Mouse (Mus musculus) intestine, embryonic 15.5 days (tissue): ENCODE data around the gene Anapc7. TPM values are rescaled to one million over a fixed set of nuclear protein-coding genes. Genes with fewer than 3 reads are reported as not detected.
"Not testable (repeated sequence)": the region's sequence is repeated elsewhere in the genome, so short reads cannot be mapped to it uniquely, and the experiment has no call there.

Experiments used
- ATAC-seq: fragments of 200-750 bp; cut with Nextera tagmentation; 2 replicates; pipeline ENCODE4 v1.8.0; 2017; ENCODE audit warnings: moderate TSS enrichment, moderate library complexity
- H3K27ac ChIP-seq: fragments of 300-500 bp; sonication (generic); 2 replicates; pipeline ENCODE4 v1.5.1; 2015; ENCODE audit warnings: mild to moderate bottlenecking, inconsistent platforms
- H3K27me3 ChIP-seq: fragments of 300-500 bp; sonication (generic); replicated peaks from 2 replicates; pipeline ENCODE4 v1.6.1; 2015; ENCODE audit warnings: inconsistent platforms
- H3K36me3 ChIP-seq: fragments of 300-500 bp; sonication (generic); 2 replicates; pipeline ENCODE4 v1.6.1; 2015; ENCODE audit warnings: inconsistent platforms
- H3K4me1 ChIP-seq: fragments of 300-500 bp; sonication (generic); replicated peaks from 2 replicates; pipeline ENCODE4 v1.6.1; 2015; ENCODE audit warnings: inconsistent platforms
- H3K4me2 ChIP-seq: fragments of 300-500 bp; sonication (generic); replicated peaks from 2 replicates; pipeline ENCODE4 v1.6.1; 2015; ENCODE audit warnings: mild to moderate bottlenecking, inconsistent platforms
- H3K4me3 ChIP-seq: fragments of 300-500 bp; sonication (generic); replicated peaks from 2 replicates; pipeline ENCODE4 v1.5.1; 2015; ENCODE audit warnings: inconsistent platforms
- H3K9ac ChIP-seq: fragments of 300-500 bp; sonication (generic); 2 replicates; pipeline ENCODE4 v1.6.1; 2015; ENCODE audit warnings: inconsistent platforms
- H3K9me3 ChIP-seq: fragments of 300-500 bp; sonication (generic); 2 replicates; pipeline ENCODE4 v1.6.1; 2016; ENCODE audit warnings: inconsistent platforms
- WGBS: fragments of 180-500 bp; shearing (Covaris S2); methylation state at CpG from one replicate; pipeline ENCODE4 v1.1.7; 2015; 5-methylcytosine and 5-hydroxymethylcytosine counted together
- polyA plus RNA-seq: library from polyadenylated mRNA; unstranded; fragments of >200 nt; fragmentation: Nextera tagmentation; extraction: Ambion mirVana; gene quantifications from 2 replicates; pipeline ENCODE4 v1.2.1, GENCODE M21; 2015

The Anapc7 gene
- polyA plus RNA-seq, 1 experiment from 2014 or later: 35.2 TPM

DNA sequence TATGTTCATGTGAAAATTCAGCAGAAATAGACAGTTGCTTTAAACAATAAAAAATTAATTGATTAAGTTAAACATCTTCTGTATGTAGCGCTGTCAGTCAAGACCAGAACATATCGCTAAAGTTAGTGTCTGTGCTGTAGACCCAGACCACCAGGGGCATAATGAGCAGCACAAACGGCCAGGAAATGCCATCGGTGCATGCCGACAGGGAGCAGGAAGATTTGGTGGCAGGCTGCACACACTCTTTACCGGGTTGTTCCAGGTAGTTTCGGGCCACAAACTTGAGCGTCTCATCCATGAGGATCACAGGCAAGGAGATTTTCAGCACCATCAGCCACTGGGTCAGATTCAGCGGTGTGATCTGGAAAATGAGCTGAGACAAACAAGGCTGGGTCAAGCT lies 35.6 kb downstream of the Anapc7 start:
- H3K9me3 ChIP-seq, H3K4me2 ChIP-seq, H3K4me3 ChIP-seq, ATAC-seq, H3K27ac ChIP-seq, H3K27me3 ChIP-seq, H3K9ac ChIP-seq, H3K4me1 ChIP-seq: not testable (repeated sequence)
- H3K36me3 ChIP-seq: peaks cover 82% of the 10 kb centered on the region
- 83% methylated on average over 9 of the region's 9 CpGs for WGBS

DNA sequence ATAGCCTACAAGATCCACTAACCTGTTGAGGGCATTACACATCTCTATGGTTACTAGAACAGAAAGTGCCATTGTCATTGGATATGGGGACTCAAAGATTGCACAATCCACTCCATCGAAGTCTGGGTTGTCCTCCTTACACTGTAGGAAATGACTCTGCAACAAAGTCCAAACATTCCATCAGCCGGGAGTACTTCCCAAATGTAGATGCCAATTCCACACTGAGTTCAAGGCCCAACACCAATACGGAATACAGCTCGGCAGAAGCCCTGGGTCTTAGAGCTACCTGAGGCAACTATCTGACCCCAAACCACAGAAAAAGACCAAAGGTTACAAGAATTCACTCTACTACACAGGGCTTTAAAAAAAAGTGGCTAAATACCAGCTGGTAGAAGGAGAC lies 36.6 kb downstream of the Anapc7 start:
- H3K9me3 ChIP-seq: no peaks in the 10 kb centered on the region
- no peak overlapping the region for H3K9ac ChIP-seq
- H3K27ac ChIP-seq: no peak overlapping the region
- H3K27me3 ChIP-seq: no peaks in the 10 kb centered on the region
- H3K4me3 ChIP-seq: no peak overlapping the region
- peaks cover 82% of the 10 kb centered on the region for H3K36me3 ChIP-seq
- no peaks in the 10 kb centered on the region; the same call in 1 of the 2 replicates for H3K4me1 ChIP-seq
- no peak for ATAC-seq
- WGBS: 88% methylated on average over 4 of the region's 4 CpGs
- H3K4me2 ChIP-seq: no peak overlapping the region

DNA sequence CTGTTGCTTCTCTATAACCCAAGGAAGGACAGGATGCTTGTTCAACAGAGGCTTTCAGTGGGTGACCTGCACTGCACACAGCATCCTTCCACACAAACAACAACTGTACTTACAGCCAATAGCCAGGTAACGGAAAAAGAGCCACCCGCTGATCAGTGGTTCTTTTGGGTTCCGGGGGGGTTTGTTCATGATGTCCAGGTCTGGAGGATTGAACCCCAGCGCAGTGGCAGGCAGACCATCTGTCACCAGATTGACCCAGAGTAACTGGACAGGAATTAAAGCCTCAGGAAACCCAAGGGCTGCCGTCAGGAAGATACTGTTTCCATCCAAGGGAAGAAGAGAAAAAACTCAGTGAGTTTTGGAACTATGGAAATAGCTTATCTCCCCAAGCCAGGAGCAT lies 37.8 kb downstream of the Anapc7 start:
- Histone ChIP-seq H3K27ac (no peak overlapping the region), H3K27me3 (no peaks in the 10 kb centered on the region), H3K4me1 (no peaks in the 10 kb centered on the region; the same call in 1 of the 2 replicates), H3K9ac (no peak overlapping the region), H3K4me2 (no peak overlapping the region), H3K36me3 (peaks cover 79% of the 10 kb centered on the region), H3K9me3 (no peaks in the 10 kb centered on the region), H3K4me3 (no peak overlapping the region)
- no peak for ATAC-seq
- WGBS: 93% methylated on average over 5 of the region's 5 CpGs

DNA sequence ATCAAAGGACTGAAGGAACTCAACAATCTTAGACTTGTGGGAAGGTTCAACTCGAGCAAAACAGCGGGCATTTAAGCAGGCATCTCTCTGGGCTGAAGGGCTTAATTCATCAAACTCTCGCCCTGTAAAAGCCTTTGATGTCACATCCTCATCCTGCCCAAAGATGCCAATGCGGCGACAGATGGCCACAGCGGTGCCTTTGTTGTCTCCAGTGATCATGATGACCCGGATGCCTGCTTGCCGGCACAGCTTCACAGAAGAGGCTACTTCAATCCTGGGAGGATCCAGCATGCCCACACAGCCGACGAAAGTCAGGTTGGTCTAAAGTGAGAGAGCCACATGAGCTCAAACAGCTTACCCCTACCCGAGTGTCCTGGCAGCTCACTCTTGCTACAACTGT lies 39.2 kb downstream of the Anapc7 start:
- no peak for ATAC-seq
- Histone ChIP-seq H3K4me1 (no peaks in the 10 kb centered on the region), H3K9ac (no peak overlapping the region), H3K4me2 (no peak overlapping the region), H3K27me3 (no peaks in the 10 kb centered on the region), H3K36me3 (peaks cover 78% of the 10 kb centered on the region), H3K9me3 (no peaks in the 10 kb centered on the region), H3K4me3 (no peak overlapping the region), H3K27ac (no peak overlapping the region)
- 80% methylated on average over 11 of the region's 11 CpGs for WGBS

DNA sequence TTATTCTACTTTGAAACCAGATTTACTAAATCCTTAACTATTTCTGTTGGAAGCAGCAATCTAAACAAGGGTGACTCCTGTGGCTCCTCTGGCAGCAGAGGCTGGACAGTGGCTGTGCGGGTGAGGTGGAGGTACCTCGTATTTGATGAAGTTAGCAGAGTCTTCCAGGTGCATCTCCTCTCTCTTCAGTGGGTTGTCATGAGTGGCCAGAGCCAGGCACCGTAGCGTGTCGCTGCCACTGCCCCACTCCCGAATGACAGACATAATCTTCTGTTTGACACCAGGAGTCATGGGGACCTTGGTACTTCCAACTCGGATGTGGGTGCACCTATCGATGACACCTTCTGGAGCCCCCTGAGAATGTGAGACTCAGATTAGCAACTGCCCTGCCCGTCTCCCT lies 39.9 kb downstream of the Anapc7 start:
- peaks cover 80% of the 10 kb centered on the region for H3K36me3 ChIP-seq
- H3K27me3 ChIP-seq: no peaks in the 10 kb centered on the region
- H3K4me1 ChIP-seq: no peaks in the 10 kb centered on the region
- H3K4me2 ChIP-seq: no peak overlapping the region
- H3K9ac ChIP-seq: no peak overlapping the region
- no peaks in the 10 kb centered on the region for H3K9me3 ChIP-seq
- no peak for ATAC-seq
- H3K27ac ChIP-seq: no peak overlapping the region
- 93% methylated on average over 9 of the region's 9 CpGs for WGBS
- H3K4me3 ChIP-seq: no peak overlapping the region

DNA sequence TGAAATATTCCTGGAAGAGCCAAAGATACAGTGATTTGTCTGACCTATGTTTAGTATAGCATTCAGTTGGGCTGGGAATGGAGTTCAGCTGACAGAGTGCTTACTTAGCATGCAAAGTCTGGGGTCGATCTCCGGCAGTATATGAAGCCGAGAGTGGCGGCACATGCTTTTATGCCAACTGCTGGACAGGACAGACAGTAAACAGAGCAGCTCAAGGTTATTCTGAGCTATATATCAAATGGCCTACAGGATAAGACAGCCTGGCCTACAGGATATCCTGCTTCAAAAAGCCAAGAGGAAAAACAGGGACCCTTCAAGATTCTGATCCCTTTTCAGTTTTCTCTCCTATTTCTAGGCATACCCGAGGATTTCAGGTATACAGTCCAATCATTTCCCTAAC lies 50.2 kb downstream of the Anapc7 start:
- Histone ChIP-seq H3K9me3 (no peaks in the 10 kb centered on the region), H3K27me3 (no peaks in the 10 kb centered on the region), H3K4me3 (no peak overlapping the region), H3K36me3 (peaks cover 58% of the 10 kb centered on the region), H3K27ac (no peak overlapping the region), H3K4me1 (no peaks in the 10 kb centered on the region), H3K4me2 (no peak overlapping the region), H3K9ac (no peak overlapping the region)
- ATAC-seq: no peak
- WGBS: 64% methylated on average over 5 of the region's 5 CpGs

DNA sequence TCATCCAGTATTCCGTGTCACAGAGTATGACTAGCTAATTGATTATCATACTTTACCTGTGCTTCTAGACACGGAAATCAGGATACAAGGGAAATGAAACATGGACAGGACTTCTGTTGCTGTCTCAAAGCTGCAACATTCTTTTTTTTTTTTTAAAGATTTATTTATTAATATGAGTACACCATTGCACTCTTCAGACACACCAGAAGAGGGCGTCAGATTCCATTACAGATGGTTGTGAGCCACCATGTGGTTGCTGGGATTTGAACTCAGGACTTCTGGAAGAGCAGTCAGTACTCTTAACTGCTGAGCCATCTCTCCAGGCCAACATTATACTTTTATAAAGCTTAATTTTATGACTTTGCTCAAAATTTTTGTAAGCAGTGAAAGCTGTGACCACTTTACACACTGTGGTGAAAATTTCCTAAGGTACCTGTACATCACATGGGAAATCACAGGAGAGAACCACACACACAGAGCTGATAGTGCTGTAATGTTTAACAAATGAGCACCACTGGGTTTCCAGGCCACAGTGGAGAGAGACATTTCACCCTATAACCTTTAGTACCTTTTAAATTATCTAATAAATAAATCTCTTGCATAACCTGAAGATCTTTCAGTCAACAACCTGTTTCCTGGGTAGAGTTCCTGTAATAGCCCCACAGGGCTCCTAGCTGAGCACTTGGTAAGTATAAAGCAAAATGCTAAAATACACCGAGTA lies 53.3 kb downstream of the Anapc7 start:
- Histone ChIP-seq H3K4me1 (no peaks in the 10 kb centered on the region), H3K9ac (no peak overlapping the region), H3K27ac (no peak overlapping the region), H3K36me3 (peaks cover 32% of the 10 kb centered on the region), H3K27me3 (no peaks in the 10 kb centered on the region), H3K4me3 (no peak overlapping the region), H3K4me2 (no peak overlapping the region), H3K9me3 (no peaks in the 10 kb centered on the region)
- 81% methylated on average over 4 of the region's 4 CpGs for WGBS
- no peak for ATAC-seq

DNA sequence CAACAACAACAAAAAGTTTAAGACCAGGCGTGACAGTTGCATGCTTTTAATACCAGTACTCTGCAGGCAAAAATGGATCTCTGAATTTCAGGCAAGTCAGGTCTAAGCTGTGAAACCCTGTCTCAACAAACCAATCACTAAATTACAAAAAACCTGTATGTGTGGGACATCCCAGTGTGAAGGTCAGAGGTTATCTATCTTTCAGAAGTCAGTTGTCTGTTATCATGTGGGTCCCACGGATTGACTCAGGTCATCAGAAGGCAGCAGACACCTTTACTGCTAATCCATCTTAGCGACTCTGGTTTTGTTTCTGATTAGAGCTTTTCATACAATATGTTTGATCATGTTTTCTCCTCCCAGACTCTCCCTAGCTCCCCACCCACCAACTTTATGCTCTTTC lies 54.6 kb downstream of the Anapc7 start:
- Histone ChIP-seq H3K4me2 (no peak overlapping the region), H3K4me1 (no peaks in the 10 kb centered on the region), H3K27ac (no peak overlapping the region), H3K27me3 (no peaks in the 10 kb centered on the region), H3K9ac (no peak overlapping the region), H3K36me3 (peaks cover 34% of the 10 kb centered on the region), H3K9me3 (no peaks in the 10 kb centered on the region), H3K4me3 (no peak overlapping the region)
- WGBS: 54% methylated on average over 3 of the region's 3 CpGs
- no peak for ATAC-seq

DNA sequence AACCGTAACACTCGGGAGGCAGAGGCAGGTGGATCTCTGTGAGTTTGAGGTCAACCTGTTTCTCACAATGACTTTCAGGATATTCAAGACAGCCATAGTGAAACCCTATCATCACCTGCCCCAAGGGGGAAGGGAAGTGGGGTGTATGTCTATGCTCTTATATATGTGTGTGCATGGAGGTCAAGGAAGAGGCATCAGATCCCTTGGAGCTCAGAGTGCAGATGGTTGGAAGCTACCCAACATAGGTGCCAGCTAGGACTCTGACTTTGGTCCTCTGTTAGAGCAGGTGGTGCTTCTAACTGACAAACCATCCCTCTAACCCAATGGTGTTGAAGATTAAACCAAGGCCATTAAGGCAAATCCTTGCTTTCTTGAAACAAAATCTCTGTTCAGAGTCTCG lies 56.0 kb downstream of the Anapc7 start:
- no peak overlapping the region for H3K27ac ChIP-seq
- WGBS: 89% methylated on average over 3 of the region's 3 CpGs
- H3K9ac ChIP-seq: no peak overlapping the region
- no peak for ATAC-seq
- no peaks in the 10 kb centered on the region for H3K27me3 ChIP-seq
- H3K4me1 ChIP-seq: no peaks in the 10 kb centered on the region
- H3K4me2 ChIP-seq: no peak overlapping the region
- H3K36me3 ChIP-seq: peaks cover 25% of the 10 kb centered on the region
- no peak overlapping the region for H3K4me3 ChIP-seq
- H3K9me3 ChIP-seq: no peaks in the 10 kb centered on the region

DNA sequence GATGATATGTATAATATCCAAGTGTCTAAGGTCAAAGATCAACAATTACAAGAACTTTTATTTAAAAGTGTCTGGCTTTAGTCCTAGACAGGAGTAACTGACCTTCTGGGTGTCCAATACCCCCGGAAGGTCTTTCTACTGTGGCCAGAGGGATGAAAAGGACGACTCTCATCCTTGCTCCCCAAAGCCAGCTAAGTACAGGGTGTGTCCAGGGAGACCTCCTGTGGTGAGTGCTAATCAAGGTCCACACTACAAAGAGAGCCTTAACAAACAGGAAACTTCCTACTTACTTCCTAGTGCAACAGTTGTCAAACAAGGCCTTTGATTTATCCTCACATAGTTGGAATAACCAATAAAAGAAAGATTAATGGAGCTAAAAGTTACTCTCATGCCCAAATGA lies 57.6 kb downstream of the Anapc7 start:
- no peak overlapping the region for H3K4me3 ChIP-seq
- 60% methylated on average over 2 of the region's 2 CpGs for WGBS
- no peaks in the 10 kb centered on the region for H3K27me3 ChIP-seq
- no peaks in the 10 kb centered on the region for H3K9me3 ChIP-seq
- no peak overlapping the region for H3K27ac ChIP-seq
- peaks cover 17% of the 10 kb centered on the region for H3K36me3 ChIP-seq
- no peak overlapping the region for H3K4me2 ChIP-seq
- H3K9ac ChIP-seq: no peak overlapping the region
- no peak for ATAC-seq
- no peaks in the 10 kb centered on the region for H3K4me1 ChIP-seq

DNA sequence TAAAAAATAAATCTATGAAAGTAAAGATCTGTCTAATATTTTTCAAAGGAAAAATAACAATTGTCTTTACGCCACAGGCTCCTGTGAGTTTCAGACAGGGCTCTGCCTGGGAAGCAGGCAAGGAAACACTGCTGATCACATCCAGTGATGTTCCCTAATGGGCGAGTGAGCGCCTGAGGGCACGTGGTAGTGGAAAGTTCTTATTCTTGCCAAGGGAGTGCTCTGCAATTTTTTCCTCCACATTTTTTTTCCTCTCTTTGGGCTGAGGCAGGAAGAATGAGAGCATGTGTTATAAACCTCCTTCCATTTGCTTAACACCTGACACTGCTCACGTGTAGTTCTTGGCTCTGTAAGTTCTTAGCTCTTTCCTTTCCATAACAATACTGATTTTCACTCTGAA lies 60.4 kb downstream of the Anapc7 start:
- Histone ChIP-seq H3K27ac (no peak overlapping the region), H3K36me3 (peaks cover 15% of the 10 kb centered on the region), H3K4me3 (no peak overlapping the region), H3K4me2 (no peak overlapping the region), H3K4me1 (no peaks in the 10 kb centered on the region), H3K27me3 (no peaks in the 10 kb centered on the region), H3K9me3 (no peaks in the 10 kb centered on the region), H3K9ac (no peak overlapping the region)
- WGBS: 78% methylated on average over 5 of the region's 5 CpGs
- no peak for ATAC-seq

DNA sequence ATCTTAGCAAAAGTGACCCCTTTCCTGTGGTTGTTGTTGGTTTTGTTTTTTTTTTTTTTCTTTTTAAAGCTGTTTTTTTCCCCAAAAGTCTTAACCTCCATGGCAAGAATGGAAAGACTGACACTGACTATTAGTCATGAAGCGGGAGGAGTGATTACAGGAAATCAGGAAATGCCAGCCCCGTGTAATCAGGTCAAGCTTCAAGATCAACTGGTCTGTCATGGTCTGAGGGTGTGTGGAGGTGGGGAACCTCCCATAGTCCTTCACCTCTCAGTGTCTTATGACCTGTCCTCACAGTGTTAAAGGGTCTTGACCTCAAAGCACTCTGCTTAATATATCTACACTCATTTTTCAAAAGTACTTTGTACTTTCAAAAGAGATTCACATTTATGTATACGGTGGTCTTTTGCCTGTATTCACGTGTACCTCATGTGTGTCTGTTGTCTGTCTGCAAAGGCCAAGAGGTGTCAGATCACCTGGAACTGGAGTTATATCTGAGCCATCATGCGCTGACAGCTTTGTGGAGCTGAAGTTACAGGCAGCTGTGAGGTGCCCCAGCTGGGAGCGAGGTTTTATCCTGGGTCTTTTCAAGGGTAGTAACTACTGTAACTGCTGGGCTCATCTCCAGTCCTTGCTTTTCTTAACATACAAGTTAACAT lies 61.4 kb downstream of the Anapc7 start:
- H3K9ac ChIP-seq: no peak overlapping the region
- 77% methylated on average over 6 of the region's 6 CpGs for WGBS
- no peak overlapping the region for H3K4me2 ChIP-seq
- H3K36me3 ChIP-seq: peaks cover 15% of the 10 kb centered on the region
- H3K4me1 ChIP-seq: no peaks in the 10 kb centered on the region
- H3K9me3 ChIP-seq: no peaks in the 10 kb centered on the region
- no peaks in the 10 kb centered on the region for H3K27me3 ChIP-seq
- no peak overlapping the region for H3K4me3 ChIP-seq
- no peak for ATAC-seq
- H3K27ac ChIP-seq: no peak overlapping the region

DNA sequence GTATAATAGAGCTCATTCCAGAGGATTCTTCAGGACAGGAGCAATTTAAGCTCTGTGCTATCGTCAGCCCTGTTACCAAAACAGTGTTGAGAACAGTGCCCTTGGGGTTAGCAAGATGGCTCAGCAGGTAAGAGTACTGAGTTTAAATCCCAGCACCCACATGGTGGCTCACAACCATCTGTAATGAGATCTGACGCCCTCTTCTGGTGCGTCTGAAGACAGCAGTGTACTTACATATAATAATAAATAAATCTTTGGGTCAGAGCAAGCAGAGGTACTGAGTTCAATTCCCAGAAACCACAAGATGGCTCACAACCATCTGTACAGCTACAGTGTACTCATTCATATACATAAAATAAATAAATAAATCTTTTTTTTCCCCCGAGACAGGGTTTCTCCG lies 64.8 kb downstream of the Anapc7 start:
- not testable (repeated sequence) for H3K4me3 ChIP-seq, H3K27ac ChIP-seq, H3K9me3 ChIP-seq, H3K4me1 ChIP-seq, H3K4me2 ChIP-seq, ATAC-seq, H3K9ac ChIP-seq, H3K27me3 ChIP-seq
- H3K36me3 ChIP-seq: peaks cover 14% of the 10 kb centered on the region
- 79% methylated on average over 5 of the region's 5 CpGs for WGBS
